ENCODE assay signal across 8 mouse cellular contexts in genomic region chr4:107828727-107829218, GRCm38 (mm10). TPM values are rescaled to one million over a fixed set of nuclear protein-coding genes. Genes with fewer than 3 reads are reported as not detected.
DNase-seq lines count a peak whose midpoint lies in the region; ATAC-seq and TF ChIP-seq lines count a peak whose summit lies in the region.

No protein-coding gene starts in this region.

- no peaks in the 10 kb centered on the region for H3K27me3 ChIP-seq in thymus, adult 2 months (ENCODE audit: control insufficient read depth, insufficient read depth, low read length)

- H3K4me3 ChIP-seq in thymus, adult 2 months (ENCODE audit: control insufficient read depth, insufficient read depth, low read length): no peak overlapping the region

- WGBS in thymus, adult 2 months: 33% methylated on average over 10 of the region's 10 CpGs

- no peak for TF ChIP-seq POLR2A in brain, embryonic 14.5 days (IDR thresholded peaks at IDR 0.05; ENCODE audit: borderline replicate concordance, extremely low read depth, insufficient read depth, insufficient read length, poor library complexity, severe bottlenecking)
- TF ChIP-seq POLR2A in thymus, adult 2 months (IDR thresholded peaks at IDR 0.05; ENCODE audit: control insufficient read depth, extremely low read depth, insufficient read depth, low read length, poor library complexity): 0 out of 2 replicates have a peak, but pooled peaks have one; percentile 18

- TF ChIP-seq CTCF in brain, embryonic 14.5 days (IDR thresholded peaks at IDR 0.05; ENCODE audit: borderline replicate concordance, extremely low read depth, insufficient read depth, insufficient read length): no peak
- no peak for TF ChIP-seq CTCF in thymus, adult 2 months (IDR thresholded peaks at IDR 0.05; ENCODE audit: borderline replicate concordance, control insufficient read depth, extremely low read depth, insufficient read depth, low read length, poor library complexity)

- ATAC-seq in megakaryocyte progenitor cell, adult 5-6 weeks (replicated peaks; ENCODE audit: poor library complexity): 0 out of 2 replicates have a peak, but pooled peaks have one; percentile 12

- no peak overlapping the region for H3K27ac ChIP-seq in thymus, adult 2 months (ENCODE audit: control insufficient read depth, insufficient read depth, low read length)

- DNase-seq in gastrocnemius, adult 18-20 months (ENCODE audit: low spot score): peak; percentile 4
- no peak for DNase-seq in gastrocnemius, postnatal 4 days (ENCODE audit: low spot score in 2 of 2)
- peak; percentile 96 for DNase-seq in brain, embryonic 14.5 days (ENCODE audit: low read depth)
- DNase-seq in gastrocnemius, postnatal 10 days: peak; percentile 32
- peak; percentile 19 for DNase-seq in thymus, adult 2 months
- no peak for DNase-seq in urinary bladder, postnatal 10 days (ENCODE audit: low spot score)
- DNase-seq in urinary bladder, postnatal 4 days (ENCODE audit: low spot score in 2 of 2): no peak

- H3K36me3 ChIP-seq in thymus, adult 2 months (ENCODE audit: control insufficient read depth, insufficient read depth, low read length): no peaks in the 10 kb centered on the region

- peaks cover 17% of the 10 kb centered on the region for H3K4me1 ChIP-seq in thymus, adult 2 months (replicated peaks; ENCODE audit: control insufficient read depth, insufficient read depth, low read length)

RNA-seq across cellular contexts. Expression of gene Lrp8, which starts 26.7 kb away (rescaled TPM):
- under 1 TPM; 0.05 to 0.07 TPM for total RNA-seq in gastrocnemius, adult 18-20 months (2021)
- 1 to 10 TPM; 2.4 to 2.6 TPM for total RNA-seq in gastrocnemius, postnatal 4 days (2021)
- polyA plus RNA-seq in brain, embryonic 14.5 days (2012; rRNA removed): 129 and 146 TPM in 2 replicates
- total RNA-seq in gastrocnemius, postnatal 10 days (2021): 1 to 10 TPM in 1 of 2 experiments, under 1 TPM in 1; 0.99 to 1.7 TPM
- total RNA-seq in megakaryocyte progenitor cell, adult 5-6 weeks (2015): 15.6 and 19.7 TPM in 2 replicates
- total RNA-seq in megakaryocyte progenitor cell, adult 5-6 weeks (2017): 15.3 and 17.3 TPM in 2 replicates
- polyA plus RNA-seq in thymus, adult 2 months (2012; rRNA removed): 45.6 and 64.7 TPM in 2 replicates

RNA-seq across cellular contexts. Expression of gene Magoh, which starts 50.8 kb away (rescaled TPM):
- 10 to 100 TPM; 25.6 to 32.3 TPM for total RNA-seq in gastrocnemius, adult 18-20 months (2021)
- total RNA-seq in gastrocnemius, postnatal 4 days (2021): 10 to 100 TPM; 53.9 to 63.6 TPM
- polyA plus RNA-seq in brain, embryonic 14.5 days (2012; rRNA removed): 106 and 129 TPM in 2 replicates
- total RNA-seq in gastrocnemius, postnatal 10 days (2021): 10 to 100 TPM; 38.6 to 41.3 TPM
- total RNA-seq in megakaryocyte progenitor cell, adult 5-6 weeks (2015): 241 and 247 TPM in 2 replicates
- total RNA-seq in megakaryocyte progenitor cell, adult 5-6 weeks (2017): 327 and 344 TPM in 2 replicates
- 54.9 and 55.6 TPM in 2 replicates for polyA plus RNA-seq in thymus, adult 2 months (2012; rRNA removed)

Comparison
In these comparisons a context has a peak if more than half of its experiments do, and no peak if none do; other contexts are left out.
1. DNase-seq: peak in gastrocnemius, adult 18-20 months (single experiment), brain, embryonic 14.5 days (single experiment), gastrocnemius, postnatal 10 days (single experiment) and thymus, adult 2 months (single experiment); none in gastrocnemius, postnatal 4 days (0 of 2), urinary bladder, postnatal 10 days (single experiment) and urinary bladder, postnatal 4 days (0 of 2).
2. RNA of gene Lrp8, which starts 26.7 kb away (total RNA-seq): 15.3 to 19.7 TPM in megakaryocyte progenitor cell, adult 5-6 weeks; 2.4 to 2.6 TPM in gastrocnemius, postnatal 4 days, 0.99 to 1.7 TPM in gastrocnemius, postnatal 10 days and 0.05 to 0.07 TPM in gastrocnemius, adult 18-20 months; every median in the first group is over 4 times any median in the second.